Mouse (Mus musculus): Measurements from ENCODE around the gene Akr1b8.
"Not testable (repeated sequence)": the region's sequence is repeated elsewhere in the genome, so short reads cannot be mapped to it uniquely, and the experiment has no call there.

Gene Akr1b8

DNA sequence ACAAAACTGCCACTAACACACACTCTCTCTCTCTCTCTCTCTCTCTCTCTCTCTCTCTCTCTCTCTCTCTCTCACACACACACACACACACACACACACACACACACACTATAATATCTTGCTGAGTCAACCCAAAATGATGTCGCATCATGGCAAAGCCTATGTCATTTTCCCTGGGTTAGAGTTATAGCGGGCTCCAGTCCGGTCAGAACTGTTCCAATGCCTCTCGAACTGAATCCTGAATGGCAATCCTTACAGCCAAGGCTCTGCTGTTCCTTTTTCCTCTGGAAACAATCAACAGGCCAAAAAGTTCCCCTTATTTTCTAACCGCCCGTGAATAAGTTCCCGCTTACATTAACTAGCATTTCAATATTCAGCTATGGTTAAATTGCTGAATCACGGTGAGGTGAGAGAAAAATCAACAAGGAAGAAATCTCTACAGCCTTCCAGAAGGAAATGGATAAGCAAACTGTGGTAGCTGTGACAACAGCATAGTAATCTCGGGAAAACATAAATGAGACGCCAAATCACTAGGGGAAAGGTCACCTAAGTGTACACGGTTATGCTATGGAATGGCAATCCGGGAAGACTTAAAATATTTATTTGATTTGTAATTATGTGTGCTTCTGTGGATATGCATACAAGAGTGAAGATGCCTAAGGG lies 3.8 kb upstream of the Akr1b8 start:
- no peak for DNase-seq (ENCODE audit: low read depth)

DNA sequence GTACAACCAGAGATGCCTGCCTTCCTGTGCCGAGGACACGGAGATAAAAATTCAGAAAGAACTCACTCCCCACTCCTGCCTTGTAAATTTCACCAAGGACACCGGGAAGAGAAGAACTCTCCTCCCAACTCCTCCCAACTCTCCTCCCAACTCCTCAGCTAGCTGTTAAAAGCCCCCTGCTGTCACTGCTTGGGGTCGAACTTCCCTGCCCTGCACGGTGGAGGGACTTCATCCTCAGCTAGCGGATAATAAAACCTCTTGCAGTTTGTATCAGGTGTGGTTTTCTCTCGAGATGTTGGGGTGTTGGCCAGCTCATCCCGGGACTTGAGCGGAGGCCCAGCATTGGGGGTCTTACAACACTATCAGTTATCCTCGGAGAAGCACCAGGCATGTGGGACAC lies 2.4 kb upstream of the Akr1b8 start:
- not testable (repeated sequence) for DNase-seq (ENCODE audit: low read depth)

DNA sequence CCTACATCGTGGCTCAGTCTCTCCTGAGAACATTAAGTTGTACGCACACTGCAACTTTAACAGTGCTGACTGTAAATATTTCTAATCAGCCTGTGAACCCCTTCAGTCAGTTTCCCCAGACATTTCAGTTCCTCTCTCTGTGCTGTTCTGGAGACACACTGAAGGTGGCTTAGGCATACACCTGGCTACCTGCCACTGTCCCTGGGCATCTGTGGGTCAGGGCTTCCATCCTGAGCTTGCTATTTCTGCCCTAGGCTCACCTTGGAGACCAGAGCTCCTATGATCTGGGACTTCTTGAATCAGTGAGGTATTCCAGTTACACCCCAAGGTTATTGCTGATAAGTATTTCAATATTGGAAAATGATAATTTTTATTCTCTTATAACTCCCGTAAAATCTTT lies 1.5 kb upstream of the Akr1b8 start:
- DNase-seq (ENCODE audit: low read depth): no peak

DNA sequence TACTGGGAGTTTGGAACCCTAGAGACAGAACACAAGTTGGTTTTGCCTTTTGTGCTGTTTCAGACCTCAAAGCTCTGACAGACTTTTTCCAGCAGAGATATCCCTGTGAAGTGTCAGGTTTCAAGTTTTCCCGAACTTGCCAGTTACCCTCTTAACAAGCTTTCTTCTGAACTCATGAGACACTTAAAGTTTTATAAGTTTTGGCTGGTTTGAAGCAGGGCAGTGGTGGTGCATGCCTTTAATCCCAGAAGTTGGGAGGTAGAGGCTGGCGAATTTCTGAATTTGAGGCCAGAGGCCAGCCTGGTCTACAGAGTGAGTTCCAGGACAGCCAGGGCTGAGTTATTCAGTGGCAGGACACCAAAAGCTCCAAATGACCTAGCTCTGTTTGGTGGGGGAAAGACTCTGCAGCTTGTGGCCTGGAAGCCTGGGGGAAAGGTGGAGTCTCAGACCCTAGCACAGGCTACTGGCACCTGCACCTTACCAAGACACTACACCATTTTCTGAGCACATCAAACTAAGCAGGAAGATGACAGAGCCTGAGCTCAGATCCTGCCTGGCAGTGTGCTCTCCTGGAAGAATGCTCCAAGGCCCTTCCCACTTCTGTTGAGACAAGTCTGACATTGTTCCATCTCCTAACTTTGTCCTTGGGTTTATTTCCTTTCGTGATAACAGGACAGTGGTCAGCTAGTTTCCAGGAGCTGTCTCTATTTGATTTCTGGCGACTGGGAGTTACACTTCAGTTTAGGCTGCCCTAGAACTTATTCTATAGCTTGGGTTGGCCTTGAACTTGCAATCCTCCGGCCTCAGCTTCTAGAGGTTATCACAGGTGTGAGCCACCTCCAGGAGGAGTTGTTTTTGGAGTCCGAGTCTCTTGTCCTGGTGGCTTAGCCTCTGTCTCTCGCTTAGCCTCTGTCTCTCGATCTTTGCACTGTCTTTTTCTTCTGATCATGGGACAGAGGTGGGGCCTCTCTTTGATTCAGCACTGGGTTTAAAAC lies 732 bp downstream of the Akr1b8 start:
- no peak for DNase-seq (ENCODE audit: low read depth)

DNA sequence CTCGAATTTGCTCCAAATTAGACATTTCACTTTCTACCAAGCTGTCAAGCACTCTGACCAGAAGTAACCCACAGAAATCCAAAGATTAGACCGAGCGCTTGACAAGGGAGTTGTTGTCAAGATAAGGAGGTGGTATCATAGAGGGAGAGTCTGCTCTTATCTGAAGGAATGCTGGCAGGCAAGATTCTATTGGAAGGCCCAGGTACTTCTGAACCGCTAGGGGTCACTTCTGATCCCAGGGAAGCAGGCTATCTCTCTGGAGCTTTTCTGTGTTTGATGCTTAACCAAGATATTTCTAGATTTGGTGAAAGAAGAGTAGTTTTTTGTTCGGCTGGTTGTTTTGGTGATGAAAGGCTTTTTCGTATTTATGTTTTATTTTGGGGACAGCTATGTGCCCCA lies 1.4 kb downstream of the Akr1b8 start:
- peak; percentile 34 for DNase-seq (ENCODE audit: low read depth)

DNA sequence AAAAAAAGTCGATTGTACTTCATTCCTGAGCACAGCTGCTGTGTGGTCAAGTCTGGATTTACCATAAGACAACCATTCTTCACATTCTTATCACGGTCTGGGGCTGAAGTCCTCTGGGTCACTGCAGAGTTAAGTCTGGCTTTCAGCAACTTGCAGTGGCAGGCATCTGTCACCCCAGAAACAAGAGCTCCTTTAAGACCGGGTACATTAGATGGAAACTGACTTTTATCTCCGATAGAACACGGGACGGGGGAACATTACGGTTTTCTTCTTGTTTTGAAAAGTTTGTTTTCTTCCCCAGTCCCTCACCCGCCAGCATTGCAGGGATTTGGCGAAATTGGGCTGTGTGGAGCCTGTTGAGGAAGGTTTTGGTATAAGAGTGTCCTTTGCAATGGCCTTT lies 1.9 kb downstream of the Akr1b8 start:
- DNase-seq (ENCODE audit: low read depth): no peak

DNA sequence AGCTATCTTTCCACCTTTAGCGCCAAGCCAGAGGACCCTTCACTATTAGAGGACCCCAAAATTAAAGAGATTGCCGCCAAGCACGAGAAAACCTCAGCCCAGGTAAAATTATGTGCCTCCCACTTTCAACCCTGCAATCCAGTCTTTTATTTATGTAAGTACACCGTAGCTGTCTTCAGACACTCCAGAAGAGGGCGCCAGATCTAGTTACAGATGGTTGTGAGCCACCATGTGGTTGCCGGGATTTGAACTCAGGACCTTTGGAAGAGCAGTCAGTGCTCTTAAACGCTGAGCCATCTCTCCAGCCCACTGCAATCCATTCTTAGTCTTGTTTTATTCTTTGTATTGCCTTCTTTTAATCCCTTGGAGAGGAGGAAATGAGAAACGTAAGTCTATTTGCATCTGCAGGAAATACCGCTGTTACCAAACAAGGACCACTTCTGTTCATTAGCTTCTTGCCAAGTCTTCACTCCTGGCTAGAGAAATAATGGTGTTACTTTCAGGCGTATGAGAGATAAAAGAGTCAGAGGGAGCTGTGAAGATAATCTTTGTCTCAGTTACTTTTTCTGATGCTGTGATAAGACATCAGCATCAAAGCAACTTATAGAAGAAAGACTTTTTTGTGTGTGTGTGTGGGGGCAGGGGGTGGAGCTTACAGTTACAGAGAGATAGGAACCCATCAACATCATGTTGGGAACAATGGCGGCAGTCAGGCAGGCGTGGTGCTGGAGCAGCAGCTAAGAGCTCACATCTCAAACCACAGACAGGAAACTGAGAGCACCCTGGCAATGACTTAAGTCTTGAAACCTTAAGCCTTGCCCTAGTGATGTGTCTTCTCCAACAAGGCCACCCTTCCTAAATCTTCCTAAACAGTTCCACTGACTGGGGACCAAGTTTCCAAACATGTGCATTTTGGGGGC lies 10.6 kb downstream of the Akr1b8 start:
- no peak for DNase-seq (ENCODE audit: low read depth)

DNA sequence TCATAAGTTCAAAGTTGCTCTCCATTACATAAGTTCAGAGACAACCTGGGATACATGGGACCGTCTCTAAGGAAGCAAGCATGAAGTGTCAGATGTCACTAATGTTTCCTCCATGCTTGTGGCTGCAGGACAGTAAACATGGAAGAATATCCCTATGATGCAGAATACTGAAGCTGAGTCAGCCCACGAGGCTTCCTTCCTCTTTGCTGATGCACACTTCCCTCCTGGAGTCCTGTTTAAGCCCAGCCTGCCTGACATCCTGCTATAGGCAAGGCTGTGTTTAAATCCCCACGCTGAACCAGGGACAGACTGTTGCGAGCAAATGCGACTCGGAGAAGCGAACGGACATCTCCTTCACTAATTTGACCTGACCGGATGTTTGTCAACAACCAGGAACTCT lies 14.1 kb downstream of the Akr1b8 start:
- no peak for DNase-seq (ENCODE audit: low read depth)

DNA sequence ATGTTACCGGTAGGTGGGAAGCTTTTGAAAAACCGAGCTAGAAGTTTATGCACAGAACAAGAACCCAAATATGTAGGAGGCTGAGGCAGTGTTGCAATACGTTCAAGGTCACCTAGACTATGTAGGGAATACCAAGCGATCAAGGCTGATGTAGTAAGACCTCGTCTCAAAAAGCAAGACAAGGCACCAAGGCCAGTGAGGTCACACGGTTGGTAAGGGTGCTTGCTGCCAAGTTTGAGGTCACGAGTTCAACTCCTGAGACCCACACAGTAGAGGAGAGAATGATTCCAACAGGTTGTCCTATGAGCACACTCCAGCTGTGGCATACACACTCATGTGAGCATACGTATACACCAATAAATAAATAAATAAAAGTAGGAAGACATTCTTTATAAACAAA lies 16.2 kb downstream of the Akr1b8 start:
- no peak for DNase-seq (ENCODE audit: low read depth)

DNA sequence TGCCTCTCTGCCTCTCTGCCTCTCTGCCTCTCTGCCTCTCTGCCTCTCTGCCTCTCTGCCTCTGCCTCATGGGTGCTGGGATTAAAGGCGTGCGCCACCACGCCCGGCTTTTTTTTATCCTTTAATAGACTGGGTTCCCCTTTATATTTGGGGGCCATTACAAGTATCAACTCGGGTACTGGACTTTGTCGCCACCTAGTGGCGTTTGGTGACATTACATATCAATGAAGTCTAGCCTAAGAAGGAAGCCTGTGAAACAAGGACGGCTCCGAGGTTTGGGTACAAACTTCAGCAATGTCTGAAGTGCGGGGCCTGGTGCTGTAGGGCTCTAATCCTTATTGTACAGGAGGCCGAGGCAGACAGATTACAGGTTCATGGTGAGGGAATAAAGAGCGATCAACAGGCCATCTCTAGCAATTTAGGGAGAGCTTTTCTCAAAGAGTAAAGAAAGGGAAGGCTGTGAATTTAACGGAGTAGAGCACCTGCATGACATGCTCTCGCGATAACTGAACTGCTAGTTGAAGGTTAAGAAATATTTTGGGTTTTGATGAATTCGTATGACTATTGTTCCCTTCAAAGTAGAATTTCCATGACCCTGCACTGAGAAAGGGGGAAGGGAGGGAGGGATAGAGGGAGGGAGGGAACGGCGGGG lies 17.9 kb downstream of the Akr1b8 start:
- DNase-seq (ENCODE audit: low read depth): peak; percentile 95

DNA sequence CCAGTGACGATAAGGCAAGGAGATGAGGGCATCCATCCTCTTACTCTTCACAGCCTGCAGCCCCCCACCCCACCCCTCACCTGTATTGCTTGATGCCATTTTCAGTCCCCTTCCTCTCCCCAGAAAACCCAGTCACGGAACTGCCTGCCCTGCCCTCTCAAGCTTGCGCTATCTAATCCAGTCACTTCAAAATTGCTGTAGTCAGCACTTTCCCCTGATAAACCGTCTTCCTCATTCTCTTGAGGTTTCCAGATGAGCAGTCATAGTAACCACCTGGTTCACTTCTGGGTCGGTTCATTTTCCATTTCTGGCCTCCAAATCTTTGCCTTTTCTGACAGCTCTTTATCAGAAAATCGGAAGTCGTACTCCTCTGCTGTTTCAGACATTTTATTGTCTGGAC lies 19.9 kb downstream of the Akr1b8 start:
- no peak for DNase-seq (ENCODE audit: low read depth)

DNA sequence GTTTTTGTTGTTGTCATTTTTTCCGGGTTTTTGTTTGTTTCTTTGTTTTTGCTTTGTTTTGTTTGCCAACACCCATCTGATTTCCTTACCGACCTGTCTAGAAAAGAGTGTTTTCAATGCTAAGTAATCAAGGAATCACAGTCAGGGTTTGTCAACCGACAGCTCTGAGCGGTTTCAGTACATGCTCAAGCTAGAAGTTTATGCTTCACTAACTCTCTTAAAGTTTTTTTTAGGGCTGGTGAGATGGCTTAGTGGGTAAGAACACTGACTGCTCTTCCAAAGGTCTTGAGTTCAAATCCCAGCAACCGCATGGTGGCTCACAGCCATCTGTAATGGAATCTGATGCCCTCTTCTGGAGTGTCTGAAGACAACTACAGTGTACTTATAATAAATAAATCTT lies 22.0 kb downstream of the Akr1b8 start:
- DNase-seq (ENCODE audit: low read depth): not testable (repeated sequence)

DNA sequence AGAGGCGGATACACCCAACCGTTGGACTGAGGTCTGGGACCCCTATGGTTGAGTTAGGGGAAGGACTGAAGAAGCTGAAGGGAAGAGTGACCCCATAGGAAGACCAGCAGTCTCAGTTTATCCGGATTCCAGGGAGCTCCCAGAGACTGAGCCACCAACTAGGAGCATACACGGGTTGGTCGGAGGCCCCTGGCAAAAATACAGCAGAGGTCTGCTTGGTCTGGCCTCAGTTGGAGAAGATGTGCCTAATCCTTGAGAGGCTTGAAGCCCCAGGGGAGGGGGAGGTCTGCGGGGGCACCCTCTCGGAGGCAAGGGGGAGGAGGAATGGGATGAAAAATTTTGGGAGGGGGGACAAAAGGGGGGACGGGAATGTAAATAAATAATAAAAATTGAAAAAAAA lies 29.5 kb downstream of the Akr1b8 start:
- DNase-seq (ENCODE audit: low read depth): no peak

DNA sequence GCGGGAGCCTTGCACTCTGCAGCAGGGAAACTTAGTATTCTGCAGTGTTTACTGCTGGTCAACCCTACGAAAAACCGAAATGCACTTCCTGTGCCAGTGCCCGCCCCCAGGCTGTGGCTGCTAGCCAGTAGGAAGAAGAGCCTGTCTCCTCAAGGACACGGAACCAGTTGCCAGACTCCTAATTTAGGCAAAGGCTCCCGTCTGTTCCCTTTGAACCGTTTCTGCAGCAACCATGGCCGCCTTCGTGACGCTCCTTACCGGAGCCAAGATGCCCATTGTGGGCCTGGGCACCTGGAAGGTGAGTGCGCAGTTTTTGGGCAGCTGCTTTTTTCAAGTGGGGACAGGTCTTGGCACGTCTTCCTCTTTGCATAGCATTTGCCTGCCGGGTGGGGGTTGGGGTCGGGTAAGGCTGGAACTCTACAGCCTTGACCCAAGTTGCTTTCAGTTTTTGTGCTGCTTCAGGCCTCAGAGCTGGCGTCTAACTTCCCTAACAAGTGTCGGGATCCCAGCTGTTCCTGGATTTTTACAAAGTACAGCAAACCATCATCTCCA lies 30.3 kb downstream of the Akr1b8 start, which contains the start of gene Akr1b10:
Gene Akr1b10, plus strand, starts transcription at position 109 of the 552 bp plus-strand sequence.
- peak; percentile 91 for DNase-seq (ENCODE audit: low read depth)

DNA sequence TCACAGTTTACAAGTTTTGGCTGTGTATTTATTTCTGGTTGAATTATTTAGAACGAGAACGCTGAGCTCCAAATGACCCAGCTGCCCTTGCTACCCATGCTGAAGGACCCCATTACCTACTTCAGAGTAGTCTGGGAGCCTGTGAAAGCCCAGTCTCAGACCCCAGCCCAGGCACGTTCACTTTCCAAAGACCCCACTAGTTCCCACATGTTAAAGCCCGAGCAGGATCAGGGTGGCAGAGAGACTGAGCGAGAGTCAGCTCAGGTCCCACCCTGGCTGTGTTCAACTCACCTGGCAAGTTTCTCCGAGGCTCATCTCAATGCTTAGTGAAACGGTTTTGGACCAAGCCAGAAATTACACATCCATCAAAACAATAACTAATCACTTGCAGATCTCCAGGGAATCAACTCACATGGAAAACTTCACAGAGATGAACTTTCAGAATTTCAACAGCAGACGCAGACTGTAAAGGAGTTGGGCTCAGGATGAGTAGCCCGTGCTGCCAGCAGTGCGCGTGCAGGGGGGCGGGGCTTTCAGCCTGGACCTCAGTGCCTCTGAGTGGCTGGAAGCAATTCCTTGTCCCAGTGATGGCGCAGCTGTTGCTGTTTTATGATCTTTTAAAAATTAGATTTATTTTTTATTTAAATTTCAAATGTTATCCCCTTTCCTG lies 30.9 kb downstream of the Akr1b8 start:
- peak; percentile 83 for DNase-seq (ENCODE audit: low read depth)

DNA sequence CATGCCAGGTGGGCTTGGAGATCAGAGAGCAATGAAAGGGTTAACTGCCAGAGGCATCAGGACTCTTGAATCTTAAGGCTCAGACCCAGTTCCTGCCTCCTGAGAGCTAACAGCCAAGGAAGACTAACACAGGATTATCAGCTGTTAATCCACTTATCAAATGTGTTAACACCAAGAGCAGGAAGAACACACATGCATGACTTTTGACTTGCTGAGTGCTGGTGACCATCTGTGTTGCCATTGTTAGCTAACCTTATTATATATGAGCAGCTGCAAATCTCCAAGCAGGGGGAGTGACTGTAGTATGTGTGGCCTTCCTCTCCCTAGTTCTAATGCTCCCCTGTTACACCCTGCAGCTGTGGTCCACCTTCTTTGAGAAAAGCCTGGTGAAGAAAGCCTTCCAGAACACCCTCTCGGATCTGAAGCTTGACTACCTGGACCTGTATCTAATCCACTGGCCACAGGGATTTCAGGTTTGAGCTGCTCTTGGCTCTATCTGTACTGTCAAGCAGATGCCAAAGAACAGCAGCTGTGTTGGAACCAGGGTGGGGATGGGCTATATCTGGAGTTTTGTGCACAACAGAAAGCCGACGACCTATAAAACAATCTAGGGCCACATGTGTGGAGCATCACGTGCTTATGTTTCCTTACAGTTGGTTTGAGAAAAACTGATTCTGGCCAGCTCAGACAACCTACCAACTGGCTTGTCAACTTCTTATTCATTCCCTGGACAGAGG lies 34.7 kb downstream of the Akr1b8 start:
- no peak for DNase-seq (ENCODE audit: low read depth)

DNA sequence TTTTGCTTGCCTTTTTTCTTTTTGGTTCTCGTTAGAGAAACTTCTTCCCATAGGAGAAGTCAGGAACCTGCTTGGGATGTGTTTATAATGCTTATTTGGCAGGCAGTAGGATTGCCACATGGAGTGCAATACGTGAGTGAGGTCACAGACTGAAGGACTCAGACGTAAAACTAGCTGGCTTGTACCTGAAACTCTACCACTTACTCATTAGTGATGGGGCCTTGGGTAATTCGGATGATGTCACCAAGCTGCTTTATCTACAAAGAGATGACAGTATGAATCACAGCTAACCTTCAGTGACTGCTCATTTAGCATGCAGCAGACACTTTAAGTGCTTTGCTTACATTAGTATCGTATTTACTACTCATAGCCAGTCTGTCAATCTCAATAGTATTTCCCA lies 42.0 kb downstream of the Akr1b8 start:
- DNase-seq (ENCODE audit: low read depth): peak; percentile 69

DNA sequence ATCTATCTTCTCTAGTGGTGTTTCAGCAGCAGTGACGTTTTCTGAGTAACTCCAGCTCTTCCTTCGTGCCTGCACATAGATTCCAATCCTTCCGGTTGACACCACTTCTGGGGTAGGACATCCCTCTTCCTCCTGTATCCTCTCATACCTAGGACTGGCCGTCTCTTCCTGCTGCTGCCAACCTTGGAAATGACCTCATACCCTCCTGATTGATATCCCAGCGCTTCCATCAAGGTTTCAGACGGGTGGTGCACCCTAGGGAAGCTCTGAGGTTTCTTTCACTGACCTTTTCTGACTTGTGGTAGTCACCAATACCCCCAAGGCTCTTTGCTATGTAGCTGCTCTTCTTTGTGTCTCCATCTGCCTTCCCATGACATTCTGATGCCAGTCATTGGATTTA lies 44.5 kb downstream of the Akr1b8 start:
- no peak for DNase-seq (ENCODE audit: low read depth)

DNA sequence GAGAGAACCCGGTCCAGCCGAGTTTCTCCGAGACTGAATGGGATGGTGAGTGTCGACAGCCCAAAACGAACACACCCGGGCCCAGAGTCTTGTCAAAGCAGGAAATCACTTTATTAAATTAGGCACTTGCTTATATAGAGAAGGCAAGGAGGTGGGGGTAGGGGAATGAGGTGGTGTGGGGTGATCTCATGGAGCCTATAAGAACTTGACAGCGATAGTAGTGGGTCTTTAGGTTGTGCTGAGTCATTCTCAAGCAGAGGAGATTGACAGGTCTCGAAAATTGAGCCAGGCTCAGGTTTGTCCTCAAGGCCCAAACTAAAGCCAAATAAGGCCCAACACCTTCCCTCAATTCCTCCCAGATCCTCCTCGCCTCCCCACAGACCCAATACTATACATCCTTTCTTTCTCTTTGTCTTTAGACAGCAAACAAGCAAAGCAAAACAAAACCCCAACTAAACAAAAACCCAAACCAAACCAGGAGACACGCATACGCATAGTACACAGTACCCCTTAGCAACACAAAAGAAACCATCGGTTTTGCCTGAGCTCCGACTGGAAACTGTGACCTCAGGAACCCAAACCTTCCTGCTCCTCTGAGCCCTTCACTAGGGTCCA lies 45.8 kb downstream of the Akr1b8 start:
- DNase-seq (ENCODE audit: low read depth): peak; percentile 46

DNA sequence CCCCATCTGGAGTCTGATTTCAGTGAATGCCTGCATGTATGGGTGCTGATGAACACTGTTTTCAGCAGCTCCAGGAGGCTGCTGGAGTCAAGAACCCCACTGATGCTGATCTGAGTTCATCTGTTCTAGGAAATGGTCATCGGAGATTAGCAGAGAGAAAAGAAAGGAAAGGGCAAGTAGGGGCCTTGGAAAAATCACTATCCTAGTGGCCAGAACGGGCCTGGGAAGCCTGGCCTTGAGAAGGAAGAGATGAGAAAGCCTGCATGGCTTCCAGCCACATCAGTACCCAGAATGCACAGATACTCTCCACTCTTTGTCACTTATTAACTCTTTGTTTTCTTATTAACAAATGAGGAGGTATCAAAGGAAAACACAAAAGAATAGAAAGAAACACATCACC lies 46.8 kb downstream of the Akr1b8 start:
- no peak for DNase-seq (ENCODE audit: low read depth)
